Mouse (Mus musculus): ENCODE data around the gene Socs7. TPM values are rescaled to one million over a fixed set of nuclear protein-coding genes. Genes with fewer than 3 reads are reported as not detected.

Gene Socs7
- polyA plus RNA-seq, 1 experiment = 7.3 TPM

- no peak for TF ChIP-seq GATA1 (IDR thresholded peaks at IDR 0.05; ENCODE audit: low read length)
These were observed 40.4 kb downstream of the Socs7 start for GRCm38 (mm10) chr11:97402746-97403145.

- TF ChIP-seq GATA1 (IDR thresholded peaks at IDR 0.05; ENCODE audit: low read length) = no peak
These were observed 41.3 kb downstream of the Socs7 start for GRCm38 (mm10) chr11:97403614-97404183.

GRCm38 (mm10) chr11:97404184-97404760 is 41.9 kb downstream of the Socs7 start:
- TF ChIP-seq GATA1 (IDR thresholded peaks at IDR 0.05; ENCODE audit: low read length) = no peak

- TF ChIP-seq GATA1 (IDR thresholded peaks at IDR 0.05; ENCODE audit: low read length) = no peak
These were observed 42.4 kb downstream of the Socs7 start for GRCm38 (mm10) chr11:97404761-97405190.

- no peak for TF ChIP-seq GATA1 (IDR thresholded peaks at IDR 0.05; ENCODE audit: low read length)
These were observed 44.0 kb downstream of the Socs7 start for GRCm38 (mm10) chr11:97406094-97406951.

GRCm38 (mm10) chr11:97407456-97407855 is 45.1 kb downstream of the Socs7 start:
- no peak for TF ChIP-seq GATA1 (IDR thresholded peaks at IDR 0.05; ENCODE audit: low read length)

- no peak for TF ChIP-seq GATA1 (IDR thresholded peaks at IDR 0.05; ENCODE audit: low read length)
These were observed 45.8 kb downstream of the Socs7 start for GRCm38 (mm10) chr11:97408171-97408570.

GRCm38 (mm10) chr11:97410958-97411357 is 48.6 kb downstream of the Socs7 start:
- no peak for TF ChIP-seq GATA1 (IDR thresholded peaks at IDR 0.05; ENCODE audit: low read length)

GRCm38 (mm10) chr11:97412117-97412516 is 49.8 kb downstream of the Socs7 start:
- no peak for TF ChIP-seq GATA1 (IDR thresholded peaks at IDR 0.05; ENCODE audit: low read length)

GRCm38 (mm10) chr11:97412808-97413347 is 50.5 kb downstream of the Socs7 start:
- no peak for TF ChIP-seq GATA1 (IDR thresholded peaks at IDR 0.05; ENCODE audit: low read length)

GRCm38 (mm10) chr11:97415330-97415711 is 53.0 kb downstream of the Socs7 start, which contains the start of gene Arhgap23:
Arhgap23 (plus strand) TSS chr11:97415533.
- TF ChIP-seq GATA1 (IDR thresholded peaks at IDR 0.05; ENCODE audit: low read length) = no peak

- TF ChIP-seq GATA1 (IDR thresholded peaks at IDR 0.05; ENCODE audit: low read length) = no peak
These were observed 53.6 kb downstream of the Socs7 start for GRCm38 (mm10) chr11:97415712-97416636.

GRCm38 (mm10) chr11:97416637-97417035 is 54.3 kb downstream of the Socs7 start:
- no peak for TF ChIP-seq GATA1 (IDR thresholded peaks at IDR 0.05; ENCODE audit: low read length)

- no peak for TF ChIP-seq GATA1 (IDR thresholded peaks at IDR 0.05; ENCODE audit: low read length)
These were observed 56.6 kb downstream of the Socs7 start for GRCm38 (mm10) chr11:97418834-97419539.

- TF ChIP-seq GATA1 (IDR thresholded peaks at IDR 0.05; ENCODE audit: low read length) = no peak
These were observed 57.2 kb downstream of the Socs7 start for GRCm38 (mm10) chr11:97419540-97419900.
